Mouse (Mus musculus) stomach, embryonic 15.5 days (tissue): ENCODE results near the gene Mrpl44. TPM values are rescaled to one million over a fixed set of nuclear protein-coding genes. Genes with fewer than 3 reads are reported as not detected.
A peak's percentile ranks its signal among the peaks of the same experiment; 100 is the strongest.

Source experiments
- ATAC-seq: fragments of 200-750 bp; cut with Nextera tagmentation; 2 replicates; pipeline ENCODE4 v1.8.0; 2017; ENCODE audit warnings: low read depth, moderate number of reproducible peaks, moderate TSS enrichment; ENCODE audit not compliant: insufficient read depth, low FRiP score
- H3K27ac ChIP-seq: fragments of 300-500 bp; sonication (generic); 2 replicates; pipeline ENCODE4 v1.5.1; 2015; ENCODE audit warnings: mild to moderate bottlenecking, inconsistent platforms
- H3K27me3 ChIP-seq: fragments of 300-500 bp; sonication (generic); replicated peaks from 2 replicates; pipeline ENCODE4 v1.6.1; 2015; ENCODE audit warnings: inconsistent platforms
- H3K36me3 ChIP-seq: fragments of 300-500 bp; sonication (generic); 2 replicates; pipeline ENCODE4 v1.6.1; 2015; ENCODE audit warnings: inconsistent platforms
- H3K4me1 ChIP-seq: fragments of 300-500 bp; sonication (generic); 2 replicates; pipeline ENCODE4 v1.6.1; 2015; ENCODE audit warnings: inconsistent platforms
- H3K4me2 ChIP-seq: fragments of 300-500 bp; sonication (generic); 2 replicates; pipeline ENCODE4 v1.6.1; 2015; ENCODE audit warnings: mild to moderate bottlenecking, inconsistent platforms
- H3K4me3 ChIP-seq: fragments of 300-500 bp; sonication (generic); replicated peaks from 2 replicates; pipeline ENCODE4 v1.5.1; 2015; ENCODE audit warnings: inconsistent platforms
- H3K9ac ChIP-seq: fragments of 300-500 bp; sonication (generic); 2 replicates; pipeline ENCODE4 v1.6.1; 2015; ENCODE audit warnings: inconsistent platforms
- H3K9me3 ChIP-seq: fragments of 300-500 bp; sonication (generic); 2 replicates; pipeline ENCODE4 v1.6.1; 2016; ENCODE audit warnings: inconsistent platforms
- WGBS: fragments of 180-500 bp; shearing (Covaris S2); methylation state at CpG from one replicate; pipeline ENCODE4 v1.1.7; 2015; 5-methylcytosine and 5-hydroxymethylcytosine counted together
- polyA plus RNA-seq: library from polyadenylated mRNA; unstranded; fragments of >200 nt; fragmentation: Nextera tagmentation; extraction: Ambion mirVana; gene quantifications from 2 replicates; pipeline ENCODE4 v1.2.1, GENCODE M21; 2015

Mrpl44 gene
- polyA plus RNA-seq, 1 experiment from 2014 or later = 50.4 TPM

- Histone ChIP-seq H3K9ac (no peak overlapping the region), H3K27me3 (no peaks in the 10 kb centered on the region), H3K27ac (no peak overlapping the region), H3K9me3 (no peaks in the 10 kb centered on the region), H3K4me1 (0 out of 2 replicates have a peak, but pooled peaks cover 4% of the 10 kb centered on the region), H3K4me2 (no peak overlapping the region), H3K4me3 (no peak overlapping the region), H3K36me3 (no peaks in the 10 kb centered on the region)
- WGBS = 82% methylated on average over 3 of the region's 3 CpGs
- ATAC-seq = no peak
Observed at GRCm38 (mm10) chr1:79754936-79755335, 20.9 kb upstream of the Mrpl44 start.

GRCm38 (mm10) chr1:79755376-79755775 is 20.4 kb upstream of the Mrpl44 start:
- Histone ChIP-seq H3K27me3 (no peaks in the 10 kb centered on the region), H3K9me3 (no peaks in the 10 kb centered on the region), H3K36me3 (no peaks in the 10 kb centered on the region), H3K4me2 (no peak overlapping the region), H3K4me1 (0 out of 2 replicates have a peak, but pooled peaks cover 4% of the 10 kb centered on the region), H3K27ac (no peak overlapping the region), H3K9ac (no peak overlapping the region), H3K4me3 (no peak overlapping the region)
- no peak for ATAC-seq
- 51% methylated on average over 2 of the region's 2 CpGs for WGBS

DNA sequence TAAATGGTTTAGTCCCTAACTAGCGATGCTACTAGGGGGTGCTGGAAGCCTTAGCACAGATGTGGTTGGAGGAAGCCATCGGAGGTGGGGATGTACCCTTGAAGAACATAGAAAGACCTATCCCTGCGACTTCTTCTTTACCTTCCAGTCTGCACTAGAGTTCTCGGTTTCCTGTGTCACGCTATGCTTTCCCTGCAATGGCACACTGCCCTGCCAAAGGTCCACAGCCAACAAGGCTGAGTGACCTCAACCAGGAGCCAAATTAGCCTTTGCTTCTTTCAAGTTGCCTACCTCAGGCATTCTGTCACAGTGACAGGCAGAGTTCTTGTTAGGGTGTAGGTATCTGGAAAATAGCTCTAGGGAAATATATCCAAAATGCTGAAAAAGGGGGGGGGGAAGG is 19.4 kb upstream of the Mrpl44 start:
- H3K27ac ChIP-seq = no peak overlapping the region
- no peak overlapping the region for H3K4me2 ChIP-seq
- no peak for ATAC-seq
- no peak overlapping the region for H3K9ac ChIP-seq
- H3K4me3 ChIP-seq = no peak overlapping the region
- H3K9me3 ChIP-seq = no peaks in the 10 kb centered on the region
- H3K27me3 ChIP-seq = no peaks in the 10 kb centered on the region
- H3K36me3 ChIP-seq = no peaks in the 10 kb centered on the region
- 87% methylated on average over 5 of the region's 5 CpGs for WGBS
- peaks cover 8% of the 10 kb centered on the region; the same call in 1 of the 2 replicates for H3K4me1 ChIP-seq

DNA sequence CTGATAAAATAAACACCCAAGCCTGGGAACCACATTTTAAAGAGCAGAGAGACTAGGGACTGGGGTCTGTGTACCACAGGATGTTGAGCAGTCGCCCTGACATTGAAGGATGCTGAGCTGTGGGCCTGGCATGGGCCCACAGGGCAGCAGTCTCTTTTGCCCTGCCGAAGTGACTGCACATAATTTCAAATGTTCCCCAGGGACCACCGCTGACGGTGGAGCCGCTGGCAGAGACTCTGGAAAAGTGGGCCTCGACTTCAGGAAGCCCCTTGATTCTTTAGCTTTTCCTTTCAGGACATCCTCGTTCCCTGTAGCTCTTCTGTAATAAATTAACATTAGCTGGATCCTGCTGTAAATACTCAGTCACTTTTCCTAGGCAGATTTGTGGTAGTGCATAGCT is 18.7 kb upstream of the Mrpl44 start:
- ATAC-seq = no peak
- Histone ChIP-seq H3K27ac (0 out of 2 replicates have a peak overlapping the region, but pooled peaks have one; percentile 6), H3K9me3 (no peaks in the 10 kb centered on the region), H3K27me3 (no peaks in the 10 kb centered on the region), H3K4me2 (no peak overlapping the region), H3K4me3 (no peak overlapping the region), H3K4me1 (peaks cover 12% of the 10 kb centered on the region), H3K9ac (no peak overlapping the region), H3K36me3 (no peaks in the 10 kb centered on the region)
- WGBS = 56% methylated on average over 7 of the region's 7 CpGs

DNA sequence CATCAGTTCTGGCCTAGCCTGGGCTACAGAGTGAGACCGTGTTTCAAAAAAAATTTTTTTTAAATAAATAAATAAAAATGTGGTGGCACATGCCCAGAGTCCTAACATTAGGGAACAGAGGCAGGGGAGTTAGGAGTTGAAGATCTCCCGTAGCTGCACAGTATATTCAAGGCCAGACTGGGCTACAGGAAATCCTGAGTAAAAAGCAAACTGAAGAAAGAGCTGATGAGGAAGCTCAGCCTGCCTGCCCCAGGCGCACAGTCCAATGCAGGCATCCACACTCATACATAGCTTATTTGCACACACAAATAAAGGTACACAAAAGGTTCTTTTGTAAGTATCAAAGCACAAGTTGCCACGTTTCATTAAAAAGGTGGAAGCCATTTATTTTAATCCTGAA is 18.2 kb upstream of the Mrpl44 start:
- no peak for ATAC-seq
- Histone ChIP-seq H3K9me3 (no peaks in the 10 kb centered on the region), H3K9ac (no peak overlapping the region), H3K27ac (0 out of 2 replicates have a peak overlapping the region, but pooled peaks have one; percentile 6), H3K4me3 (no peak overlapping the region), H3K36me3 (no peaks in the 10 kb centered on the region), H3K4me1 (peaks cover 15% of the 10 kb centered on the region), H3K4me2 (no peak overlapping the region), H3K27me3 (no peaks in the 10 kb centered on the region)
- 67% methylated on average over 4 of the region's 4 CpGs for WGBS

DNA sequence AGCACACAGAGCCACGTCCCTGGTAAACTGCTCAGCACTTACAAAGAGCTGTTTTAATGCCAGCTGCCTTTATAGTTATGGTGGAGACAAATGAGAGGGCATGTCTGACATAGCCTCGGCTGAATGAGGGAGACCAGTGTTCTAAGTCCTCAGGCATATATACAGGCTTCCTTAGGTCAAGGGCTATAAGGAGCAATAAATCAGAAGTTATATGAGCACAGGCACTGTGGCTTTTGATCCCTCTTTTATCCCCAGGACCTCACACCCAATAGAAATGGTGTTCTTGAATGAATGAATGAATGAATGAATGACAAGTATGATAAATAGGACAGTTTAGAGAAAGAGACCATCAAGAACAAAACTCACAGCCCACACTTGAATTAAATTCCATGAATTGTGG is 16.8 kb upstream of the Mrpl44 start:
- no peak overlapping the region for H3K27ac ChIP-seq
- H3K36me3 ChIP-seq = no peaks in the 10 kb centered on the region
- WGBS = 48% methylated on average over 2 of the region's 2 CpGs
- no peaks in the 10 kb centered on the region for H3K27me3 ChIP-seq
- no peak overlapping the region for H3K4me3 ChIP-seq
- H3K9ac ChIP-seq = no peak overlapping the region
- no peaks in the 10 kb centered on the region for H3K9me3 ChIP-seq
- no peak overlapping the region for H3K4me2 ChIP-seq
- ATAC-seq = no peak
- H3K4me1 ChIP-seq = peaks cover 15% of the 10 kb centered on the region

GRCm38 (mm10) chr1:79759436-79759972 is 16.3 kb upstream of the Mrpl44 start:
- Histone ChIP-seq H3K27ac (no peak overlapping the region), H3K9me3 (no peaks in the 10 kb centered on the region), H3K4me1 (peaks cover 15% of the 10 kb centered on the region), H3K4me2 (peak overlapping the region; percentile 25), H3K36me3 (no peaks in the 10 kb centered on the region), H3K27me3 (no peaks in the 10 kb centered on the region), H3K9ac (no peak overlapping the region), H3K4me3 (no peak overlapping the region)
- WGBS = 65% methylated on average over 5 of the region's 5 CpGs
- ATAC-seq = no peak

DNA sequence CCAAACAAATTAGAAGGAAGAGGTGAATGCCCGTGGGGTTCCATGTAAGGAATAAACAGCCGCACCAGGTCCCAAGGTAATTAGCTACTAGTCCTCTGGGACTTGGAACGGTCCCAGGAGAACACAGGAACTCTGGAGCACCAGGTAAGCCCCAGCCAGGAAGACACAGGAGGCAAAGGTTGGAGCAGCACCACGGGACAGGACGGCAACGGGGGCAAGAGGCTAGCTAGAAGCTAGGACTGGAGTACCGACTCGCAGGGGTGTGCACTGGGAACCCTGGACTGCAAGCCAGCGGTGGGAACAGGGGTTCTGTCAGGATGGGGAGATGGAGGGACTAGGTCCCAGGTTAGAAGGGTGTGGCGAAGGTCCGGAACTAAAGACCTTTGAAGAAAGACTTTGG is 15.2 kb upstream of the Mrpl44 start:
- Histone ChIP-seq H3K4me1 (peaks cover 15% of the 10 kb centered on the region), H3K9ac (peak overlapping the region; percentile 74), H3K27me3 (no peaks in the 10 kb centered on the region), H3K9me3 (no peaks in the 10 kb centered on the region), H3K4me2 (peak overlapping the region; percentile 83), H3K4me3 (peak overlapping the region; percentile 92), H3K27ac (no peak overlapping the region), H3K36me3 (no peaks in the 10 kb centered on the region)
- WGBS = 11% methylated on average over 11 of the region's 11 CpGs
- peak; percentile 4; the same call in 1 of the 2 replicates for ATAC-seq

DNA sequence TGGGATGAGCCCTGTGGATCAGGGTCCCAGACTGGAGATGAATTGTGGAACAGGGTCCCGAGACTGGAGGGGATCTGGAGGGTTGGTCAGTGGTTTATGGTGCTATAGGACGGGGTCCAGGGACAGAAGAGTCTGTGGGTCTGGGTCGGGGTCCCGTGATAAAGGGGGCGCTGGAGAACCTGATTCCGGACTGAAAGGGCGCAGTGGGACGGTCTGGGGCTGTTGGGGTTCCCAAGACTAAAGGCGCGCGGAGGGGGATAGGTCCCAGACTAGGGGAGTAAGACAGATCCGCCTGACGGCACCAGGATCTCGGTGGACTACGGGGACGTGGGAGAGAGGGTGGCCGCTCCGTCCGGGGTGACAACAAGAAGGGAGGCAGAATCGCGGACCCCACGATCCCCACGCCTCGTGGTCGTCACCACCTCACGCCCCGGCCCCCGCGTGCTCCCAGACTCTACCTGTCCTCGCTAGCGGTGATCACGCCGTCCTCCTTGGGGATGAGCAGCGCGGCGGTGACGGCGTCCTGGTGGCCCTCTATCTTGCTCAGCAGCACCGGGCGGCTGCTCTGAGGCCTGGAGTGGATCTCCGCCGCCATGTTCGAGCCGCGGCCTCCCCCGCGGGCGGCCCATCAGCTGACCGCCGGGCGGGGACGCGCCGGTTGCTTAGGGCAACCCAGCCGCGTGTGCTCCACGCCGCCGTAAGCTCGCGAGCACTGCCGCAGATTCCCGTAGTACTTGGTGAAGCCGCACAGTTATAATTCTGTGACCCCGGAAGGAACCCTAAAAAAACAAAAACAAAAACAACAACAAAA is 14.5 kb upstream of the Mrpl44 start:
- Histone ChIP-seq H3K9me3 (no peaks in the 10 kb centered on the region), H3K4me3 (peak overlapping the region; percentile 92), H3K36me3 (no peaks in the 10 kb centered on the region), H3K4me2 (peak overlapping the region; percentile 83), H3K27me3 (no peaks in the 10 kb centered on the region), H3K4me1 (peaks cover 15% of the 10 kb centered on the region), H3K9ac (peak overlapping the region; percentile 74), H3K27ac (peak overlapping the region; percentile 11; the same call in 1 of the 2 replicates)
- WGBS = under 1% methylated on average over 65 of the region's 65 CpGs
- peak; percentile 94 for ATAC-seq

GRCm38 (mm10) chr1:79761917-79762271 is 13.9 kb upstream of the Mrpl44 start:
- under 1% methylated on average over 6 of the region's 6 CpGs for WGBS

DNA sequence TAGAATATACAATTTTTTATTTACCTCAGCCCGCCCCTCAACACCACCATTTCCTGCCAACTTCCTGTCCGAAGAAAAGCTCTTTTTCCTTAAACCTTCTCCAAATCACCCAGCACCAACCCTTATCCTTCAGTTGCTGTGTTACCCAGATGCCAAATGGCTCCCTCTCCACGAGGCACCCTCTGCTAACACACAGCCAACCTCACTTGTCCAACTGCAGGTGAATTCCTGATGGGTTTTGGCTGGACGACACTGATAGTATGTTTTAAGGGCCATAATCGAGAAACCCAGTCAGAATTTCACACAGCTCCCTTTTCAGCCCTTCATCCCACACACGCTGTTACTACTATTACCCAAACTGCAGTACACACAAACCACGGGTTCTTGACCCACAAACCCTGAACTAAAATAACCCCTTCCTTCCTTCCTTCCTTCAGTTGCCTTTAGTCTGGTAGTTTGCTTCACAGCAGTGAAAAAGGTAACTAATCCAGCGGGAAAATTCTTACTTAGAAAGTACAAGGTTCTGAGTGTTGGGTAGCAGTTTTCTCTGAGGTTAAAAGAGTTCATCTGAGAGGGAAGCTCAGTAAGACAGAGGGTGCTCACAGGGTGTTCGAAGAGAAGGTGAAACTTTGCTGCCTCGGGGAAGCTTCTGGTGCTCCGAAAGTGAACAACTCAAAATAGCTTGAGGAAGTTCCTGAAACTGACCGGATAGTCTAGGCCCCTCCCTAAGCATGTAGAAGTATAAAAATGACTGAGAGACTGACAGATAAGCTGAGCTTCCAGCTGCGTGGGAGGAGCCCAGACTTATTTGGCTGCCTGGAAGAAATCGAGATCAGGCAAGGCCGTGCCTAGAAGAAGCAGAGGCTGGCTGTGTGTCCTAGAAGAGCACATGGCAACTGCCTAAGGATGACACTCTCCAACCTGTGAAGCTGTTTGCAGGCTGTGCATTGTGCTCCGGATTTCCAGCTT is 13.3 kb upstream of the Mrpl44 start:
- Histone ChIP-seq H3K4me1 (peaks cover 15% of the 10 kb centered on the region), H3K36me3 (no peaks in the 10 kb centered on the region), H3K4me3 (peak overlapping the region; percentile 92), H3K27me3 (no peaks in the 10 kb centered on the region), H3K9ac (no peak overlapping the region), H3K9me3 (no peaks in the 10 kb centered on the region), H3K27ac (no peak overlapping the region; the same call in 1 of the 2 replicates), H3K4me2 (peak overlapping the region; percentile 83)
- ATAC-seq = no peak; the same call in 1 of the 2 replicates
- 48% methylated on average over 16 of the region's 16 CpGs for WGBS

More at GRCm38 (mm10) chr1:79761917-79762271, 13.9 kb upstream of the Mrpl44 start:
- 0 out of 2 replicates have a peak, but pooled peaks have one; percentile 6 for ATAC-seq
- Histone ChIP-seq H3K4me2 (peak overlapping the region; percentile 83), H3K4me3 (peak overlapping the region; percentile 92), H3K27me3 (no peaks in the 10 kb centered on the region), H3K36me3 (no peaks in the 10 kb centered on the region), H3K27ac (no peak overlapping the region), H3K9me3 (no peaks in the 10 kb centered on the region), H3K4me1 (peaks cover 15% of the 10 kb centered on the region), H3K9ac (no peak overlapping the region)
